Mouse (Mus musculus): Measurements from ENCODE around the gene Rnf144a. TPM values are rescaled to one million over a fixed set of nuclear protein-coding genes. Genes with fewer than 3 reads are reported as not detected.

The Rnf144a gene
- polyA plus RNA-seq, 1 experiment from 2014 or later = 25.7 TPM

DNA sequence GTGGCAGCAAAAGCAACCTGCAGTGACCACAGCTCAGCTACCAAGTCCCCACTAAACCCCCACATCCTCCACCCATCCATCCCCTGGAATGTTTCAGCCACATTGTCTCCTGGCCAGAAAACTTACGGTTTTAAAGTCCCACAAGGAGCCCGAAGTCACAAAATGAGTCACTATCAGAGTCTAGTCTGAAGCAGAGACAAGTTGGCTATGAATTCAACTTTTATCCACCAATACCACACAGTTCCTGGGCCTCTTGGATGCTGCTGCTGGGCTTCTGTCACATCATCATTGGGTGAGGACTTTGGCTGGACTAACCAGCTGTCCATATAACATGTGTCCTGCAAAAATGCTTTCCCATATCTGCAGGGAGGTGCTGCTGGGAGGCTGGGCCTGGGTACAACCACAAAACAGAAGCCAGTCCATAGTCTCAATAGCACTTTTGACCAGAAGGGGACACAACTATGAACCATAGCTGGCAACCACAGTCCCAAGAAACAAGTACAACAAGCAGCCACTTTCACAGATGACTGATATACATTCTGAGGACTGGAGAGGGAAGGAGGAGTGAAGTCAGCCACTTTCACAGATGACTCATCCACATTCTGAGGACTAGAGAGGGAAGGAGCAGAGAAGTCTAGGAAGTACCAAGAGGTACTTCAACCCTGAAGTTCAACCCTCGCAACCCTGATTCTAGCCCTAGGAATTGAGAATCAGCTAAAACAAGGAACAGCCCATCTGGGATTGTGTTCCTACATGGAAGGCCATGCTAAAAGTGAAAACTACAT lies 49.3 kb downstream of the Rnf144a start:
- Histone ChIP-seq H3K27ac (replicated peaks) (no peak overlapping the region), H3K4me3 (replicated peaks) (no peak overlapping the region), H3K4me1 (peaks cover 35% of the 10 kb centered on the region), H3K27me3 (replicated peaks) (no peaks in the 10 kb centered on the region), H3K4me2 (no peak overlapping the region), H3K9me3 (replicated peaks) (no peaks in the 10 kb centered on the region), H3K36me3 (no peaks in the 10 kb centered on the region), H3K9ac (replicated peaks) (no peak overlapping the region)
- no peak for ATAC-seq (ENCODE audit: low FRiP score)
- 93% methylated on average over 3 of the region's 3 CpGs for WGBS

DNA sequence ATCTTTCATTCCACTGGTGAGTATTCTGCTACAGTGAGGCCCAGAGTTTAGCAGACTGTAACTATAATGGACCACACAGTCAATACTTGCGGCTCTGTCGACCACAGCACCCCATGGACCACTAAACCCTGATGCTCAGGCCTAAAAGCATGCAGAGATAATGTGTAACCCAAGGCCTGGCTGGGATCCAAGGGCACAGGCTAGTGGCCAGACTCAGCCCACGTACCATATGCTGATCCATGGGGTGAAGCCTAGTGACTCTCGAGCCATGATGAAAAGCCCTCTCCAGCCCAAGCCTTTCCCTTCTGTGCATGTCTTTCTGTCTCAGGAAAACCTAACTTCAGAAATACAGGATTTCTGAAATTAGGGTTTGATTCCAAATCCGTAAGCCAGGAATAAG lies 50.2 kb downstream of the Rnf144a start:
- 0 out of 2 replicates have a peak overlapping the region, but pooled peaks have one; percentile 3 for H3K27ac ChIP-seq (replicated peaks)
- no peak for ATAC-seq (ENCODE audit: low FRiP score)

GRCm38 (mm10) chr12:26360946-26361523 lies 54.0 kb downstream of the Rnf144a start:
- Histone ChIP-seq H3K4me2 (no peak overlapping the region), H3K4me1 (peaks cover 22% of the 10 kb centered on the region), H3K36me3 (0 out of 2 replicates have a peak, but pooled peaks cover 2% of the 10 kb centered on the region), H3K9me3 (replicated peaks) (no peaks in the 10 kb centered on the region), H3K27me3 (replicated peaks) (no peaks in the 10 kb centered on the region), H3K27ac (replicated peaks) (peak overlapping the region; percentile 34; the same call in 1 of the 2 replicates), H3K4me3 (replicated peaks) (no peak overlapping the region), H3K9ac (replicated peaks) (no peak overlapping the region)
- ATAC-seq (ENCODE audit: low FRiP score) = no peak
- WGBS = 54% methylated on average over 10 of the region's 10 CpGs

More for the DNA sequence above, 50.2 kb downstream of the Rnf144a start:
- H3K27me3 ChIP-seq (replicated peaks) = no peaks in the 10 kb centered on the region
- H3K4me1 ChIP-seq = peaks cover 29% of the 10 kb centered on the region
- H3K4me2 ChIP-seq = no peak overlapping the region
- no peaks in the 10 kb centered on the region for H3K9me3 ChIP-seq (replicated peaks)
- no peak overlapping the region for H3K4me3 ChIP-seq (replicated peaks)
- no peaks in the 10 kb centered on the region for H3K36me3 ChIP-seq
- 70% methylated on average over 5 of the region's 5 CpGs for WGBS
- no peak overlapping the region for H3K9ac ChIP-seq (replicated peaks)

- ATAC-seq (ENCODE audit: low FRiP score) = no peak
These were observed 55.2 kb downstream of the Rnf144a start for GRCm38 (mm10) chr12:26359817-26360216.

DNA sequence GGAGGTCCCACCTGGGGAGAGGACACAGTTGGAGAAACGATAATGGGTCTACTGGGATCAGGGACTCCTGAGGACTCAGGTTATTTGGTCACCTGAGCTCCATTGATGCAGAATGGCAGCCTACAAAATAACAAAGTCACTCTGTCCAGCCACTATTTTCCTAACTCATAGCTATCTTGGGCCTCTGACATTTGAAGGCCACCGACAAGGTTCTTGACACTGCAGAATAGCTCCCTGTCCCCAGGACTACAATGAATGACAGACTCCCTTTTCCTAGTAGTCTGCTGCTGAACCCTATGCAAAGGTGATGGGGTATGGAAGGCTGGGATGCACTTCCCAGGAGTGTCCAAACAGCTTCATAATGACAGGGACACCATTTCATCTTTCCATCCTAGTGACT lies 55.8 kb downstream of the Rnf144a start:
- H3K27me3 ChIP-seq (replicated peaks) = no peaks in the 10 kb centered on the region
- 0 out of 2 replicates have a peak, but pooled peaks cover 2% of the 10 kb centered on the region for H3K36me3 ChIP-seq
- WGBS = 94% methylated on average over 2 of the region's 2 CpGs
- H3K4me2 ChIP-seq = no peak overlapping the region
- H3K9ac ChIP-seq (replicated peaks) = no peak overlapping the region
- ATAC-seq (ENCODE audit: low FRiP score) = no peak
- H3K27ac ChIP-seq (replicated peaks) = no peak overlapping the region
- H3K4me3 ChIP-seq (replicated peaks) = no peak overlapping the region
- no peaks in the 10 kb centered on the region for H3K9me3 ChIP-seq (replicated peaks)
- peaks cover 23% of the 10 kb centered on the region for H3K4me1 ChIP-seq

More at GRCm38 (mm10) chr12:26359817-26360216, 55.2 kb downstream of the Rnf144a start:
- H3K4me1 ChIP-seq = peaks cover 24% of the 10 kb centered on the region
- no peaks in the 10 kb centered on the region for H3K9me3 ChIP-seq (replicated peaks)
- no peak overlapping the region for H3K4me2 ChIP-seq
- 0 out of 2 replicates have a peak, but pooled peaks cover 2% of the 10 kb centered on the region for H3K36me3 ChIP-seq
- no peak overlapping the region for H3K27ac ChIP-seq (replicated peaks)
- H3K4me3 ChIP-seq (replicated peaks) = no peak overlapping the region
- no peak overlapping the region for H3K9ac ChIP-seq (replicated peaks)
- 79% methylated on average over 5 of the region's 5 CpGs for WGBS
- H3K27me3 ChIP-seq (replicated peaks) = no peaks in the 10 kb centered on the region

DNA sequence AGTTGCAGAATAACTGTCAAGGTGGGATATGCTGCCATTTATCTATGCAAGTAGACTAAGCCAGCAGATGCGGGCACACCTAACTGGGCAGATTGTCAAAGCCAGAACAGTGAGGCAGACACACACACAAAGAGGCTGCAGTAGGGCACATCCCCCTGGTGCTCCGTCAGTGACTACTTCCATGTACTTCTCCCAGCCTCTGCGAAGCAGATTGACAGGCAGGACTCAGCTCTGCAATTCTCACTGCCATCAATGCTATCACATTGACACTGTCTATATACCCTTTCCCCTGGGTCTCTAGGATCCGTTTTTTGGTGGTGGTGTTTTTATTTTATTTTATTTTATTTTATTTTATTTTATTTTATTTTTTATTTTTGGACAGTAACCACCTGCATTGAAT lies 57.8 kb downstream of the Rnf144a start:
- Histone ChIP-seq H3K9me3 (replicated peaks) (no peaks in the 10 kb centered on the region), H3K4me1 (peaks cover 23% of the 10 kb centered on the region), H3K4me3 (replicated peaks) (no peak overlapping the region), H3K4me2 (no peak overlapping the region), H3K27me3 (replicated peaks) (no peaks in the 10 kb centered on the region), H3K36me3 (0 out of 2 replicates have a peak, but pooled peaks cover 2% of the 10 kb centered on the region), H3K9ac (replicated peaks) (no peak overlapping the region), H3K27ac (replicated peaks) (no peak overlapping the region)
- ATAC-seq (ENCODE audit: low FRiP score) = no peak
- WGBS = 87% methylated on average over 4 of the region's 4 CpGs

DNA sequence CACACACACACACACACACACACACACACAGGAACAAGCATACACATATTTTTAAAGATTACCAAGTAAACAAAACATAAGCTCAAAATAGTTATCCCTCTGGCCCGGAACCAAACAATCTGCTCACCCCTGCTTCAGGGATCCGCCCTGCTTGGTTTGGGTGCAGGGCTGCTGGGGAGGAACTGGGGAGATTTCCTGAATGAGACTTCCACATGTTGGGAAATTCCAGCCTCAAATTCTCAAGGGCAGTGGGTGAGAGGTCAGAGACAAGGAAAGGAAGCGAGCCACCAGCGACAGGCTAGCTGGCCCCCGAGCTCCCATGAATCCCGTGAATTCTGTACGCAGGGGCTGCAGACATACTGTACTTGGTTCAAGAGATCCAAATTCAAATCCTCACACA lies 58.9 kb downstream of the Rnf144a start:
- Histone ChIP-seq H3K4me3 (replicated peaks) (no peak overlapping the region), H3K36me3 (0 out of 2 replicates have a peak, but pooled peaks cover 2% of the 10 kb centered on the region), H3K9ac (replicated peaks) (no peak overlapping the region), H3K27me3 (replicated peaks) (no peaks in the 10 kb centered on the region), H3K4me1 (peaks cover 26% of the 10 kb centered on the region), H3K27ac (replicated peaks) (no peak overlapping the region), H3K9me3 (replicated peaks) (no peaks in the 10 kb centered on the region), H3K4me2 (no peak overlapping the region)
- ATAC-seq (ENCODE audit: low FRiP score) = no peak
- WGBS = 80% methylated on average over 7 of the region's 7 CpGs

DNA sequence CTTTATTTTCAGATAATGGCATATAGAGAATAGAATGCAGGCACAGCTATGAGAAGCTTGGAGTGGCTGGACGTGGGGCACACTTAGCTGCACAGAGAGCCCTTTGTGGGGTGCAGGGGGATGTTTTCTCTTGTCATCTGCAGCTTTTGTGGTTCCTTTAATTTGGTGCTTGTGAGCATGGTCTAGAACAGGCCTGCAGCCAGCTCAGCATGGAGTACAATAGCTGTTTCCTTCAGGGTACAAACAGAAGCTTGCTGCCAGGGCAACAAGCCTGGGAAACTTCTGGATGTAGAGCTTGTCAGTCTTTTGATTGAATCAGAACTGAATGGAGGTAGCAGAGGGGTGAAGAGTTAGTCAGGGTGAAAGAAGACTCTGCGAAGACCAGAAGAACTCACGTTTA lies 63.7 kb downstream of the Rnf144a start:
- H3K9ac ChIP-seq (replicated peaks) = no peak overlapping the region
- H3K27me3 ChIP-seq (replicated peaks) = no peaks in the 10 kb centered on the region
- H3K27ac ChIP-seq (replicated peaks) = peak overlapping the region; percentile 7
- H3K4me1 ChIP-seq = peaks cover 17% of the 10 kb centered on the region
- no peak overlapping the region for H3K4me3 ChIP-seq (replicated peaks)
- no peaks in the 10 kb centered on the region for H3K36me3 ChIP-seq
- no peaks in the 10 kb centered on the region for H3K9me3 ChIP-seq (replicated peaks)
- no peak overlapping the region for H3K4me2 ChIP-seq
- 0 out of 2 replicates have a peak, but pooled peaks have one; percentile 36 for ATAC-seq (ENCODE audit: low FRiP score)
- WGBS = 48% methylated on average over 3 of the region's 3 CpGs

DNA sequence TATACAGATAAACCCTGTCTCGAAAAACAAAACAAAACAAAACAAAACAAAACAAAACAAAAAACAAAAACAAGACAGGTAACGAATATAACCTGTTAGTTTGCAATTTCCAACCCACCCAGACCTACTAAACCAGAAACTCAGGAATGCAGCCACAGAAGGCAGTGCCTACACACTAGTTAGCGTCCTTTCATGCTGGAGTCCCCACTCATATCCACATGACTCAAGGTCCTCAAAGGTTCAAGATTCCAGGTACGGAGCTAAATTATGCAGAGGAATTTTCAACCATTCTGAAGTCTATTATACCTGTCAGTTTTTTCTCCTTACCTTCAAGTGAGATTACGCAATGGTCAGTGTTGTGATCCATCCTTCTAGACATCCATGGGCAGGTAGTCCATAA lies 70.6 kb downstream of the Rnf144a start:
- no peak for ATAC-seq (ENCODE audit: low FRiP score)
- H3K27me3 ChIP-seq (replicated peaks) = no peaks in the 10 kb centered on the region
- no peak overlapping the region for H3K4me2 ChIP-seq
- WGBS = 95% methylated on average over 5 of the region's 5 CpGs
- no peaks in the 10 kb centered on the region for H3K36me3 ChIP-seq
- no peaks in the 10 kb centered on the region for H3K9me3 ChIP-seq (replicated peaks)
- no peaks in the 10 kb centered on the region for H3K4me1 ChIP-seq
- no peak overlapping the region for H3K4me3 ChIP-seq (replicated peaks)
- H3K9ac ChIP-seq (replicated peaks) = no peak overlapping the region
- no peak overlapping the region for H3K27ac ChIP-seq (replicated peaks)

DNA sequence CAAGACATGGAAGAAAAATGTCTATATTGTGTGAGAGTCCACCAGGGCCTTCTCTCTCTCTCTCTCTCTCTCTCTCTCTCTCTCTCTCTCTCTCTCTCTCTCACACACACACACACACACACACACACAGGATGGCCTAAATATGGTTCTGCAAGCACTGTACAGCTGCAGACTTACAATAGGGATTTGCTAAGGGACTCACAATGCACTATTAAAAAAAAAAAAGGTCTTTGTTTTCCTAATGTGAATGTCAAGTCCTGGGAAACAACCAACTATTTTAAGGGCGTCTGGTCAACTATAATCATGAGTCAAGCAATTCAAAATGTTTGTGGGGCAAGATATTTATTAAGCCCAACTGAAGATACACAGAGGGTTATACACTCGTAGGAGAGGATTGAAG lies 71.9 kb downstream of the Rnf144a start:
- H3K9ac ChIP-seq (replicated peaks) = no peak overlapping the region
- no peaks in the 10 kb centered on the region for H3K9me3 ChIP-seq (replicated peaks)
- no peaks in the 10 kb centered on the region for H3K27me3 ChIP-seq (replicated peaks)
- H3K27ac ChIP-seq (replicated peaks) = no peak overlapping the region
- no peak overlapping the region for H3K4me3 ChIP-seq (replicated peaks)
- no peak overlapping the region for H3K4me2 ChIP-seq
- H3K36me3 ChIP-seq = no peaks in the 10 kb centered on the region
- ATAC-seq (ENCODE audit: low FRiP score) = no peak
- 0 out of 2 replicates have a peak, but pooled peaks cover under 1% of the 10 kb centered on the region for H3K4me1 ChIP-seq
- 69% methylated on average over 2 of the region's 2 CpGs for WGBS

- no peak overlapping the region for H3K9ac ChIP-seq (replicated peaks)
- H3K4me2 ChIP-seq = no peak overlapping the region
- H3K4me3 ChIP-seq (replicated peaks) = no peak overlapping the region
- H3K36me3 ChIP-seq = no peaks in the 10 kb centered on the region
- WGBS = 89% methylated on average over 3 of the region's 3 CpGs
- no peak for ATAC-seq (ENCODE audit: low FRiP score)
- H3K27ac ChIP-seq (replicated peaks) = no peak overlapping the region
- H3K4me1 ChIP-seq = 0 out of 2 replicates have a peak, but pooled peaks cover 5% of the 10 kb centered on the region
- no peaks in the 10 kb centered on the region for H3K27me3 ChIP-seq (replicated peaks)
- H3K9me3 ChIP-seq (replicated peaks) = no peaks in the 10 kb centered on the region
These were observed 72.4 kb downstream of the Rnf144a start for GRCm38 (mm10) chr12:26342663-26343062.

DNA sequence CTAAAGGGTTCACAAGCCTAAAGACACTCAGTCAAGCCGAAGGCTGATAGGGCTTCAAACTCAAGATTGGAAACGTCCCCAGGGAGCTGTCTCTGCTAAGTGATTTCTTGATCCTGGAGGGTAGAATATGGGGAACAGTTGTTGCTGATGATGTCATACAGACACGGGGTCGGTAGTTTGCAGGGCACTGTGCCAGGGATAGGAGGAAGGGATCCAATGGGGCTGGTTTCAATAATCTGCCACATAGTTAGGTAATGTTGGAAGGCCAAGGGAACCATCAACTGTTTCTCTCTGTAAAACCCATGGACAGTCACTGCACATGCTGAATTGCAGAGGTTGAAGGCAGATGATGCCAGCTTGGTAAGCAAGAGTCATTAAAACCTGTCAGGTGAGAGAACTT lies 73.0 kb downstream of the Rnf144a start:
- ATAC-seq (ENCODE audit: low FRiP score) = no peak
- Histone ChIP-seq H3K36me3 (no peaks in the 10 kb centered on the region), H3K4me1 (0 out of 2 replicates have a peak, but pooled peaks cover 9% of the 10 kb centered on the region), H3K27me3 (replicated peaks) (no peaks in the 10 kb centered on the region), H3K27ac (replicated peaks) (no peak overlapping the region), H3K4me2 (no peak overlapping the region), H3K4me3 (replicated peaks) (no peak overlapping the region), H3K9me3 (replicated peaks) (no peaks in the 10 kb centered on the region), H3K9ac (replicated peaks) (no peak overlapping the region)
- 58% methylated on average over 4 of the region's 4 CpGs for WGBS

All from neural tube, embryonic 15.5 days (tissue).